In genomic region chr10:84686122-84686497, GRCm38 (mm10) we compare ENCODE assay signal across 9 mouse cellular contexts.
A peak's percentile ranks its signal among the peaks of the same experiment; 100 is the strongest.
DNase-seq lines count a peak whose midpoint lies in the region; ATAC-seq lines count a peak whose summit lies in the region.
"Had no signal": no experiment of that assay in that cellular context is flagged by ENCODE, and none has a peak within 500 bp of the region (broad histone marks: within the 10 kb centered on the region; RNA-seq: fewer than 3 reads in every experiment).

No protein-coding gene starts in this region.

- no peak overlapping the region for H3K4me3 ChIP-seq in forebrain, embryonic 14.5 days (ENCODE audit: low read depth, low read length)
- H3K4me3 ChIP-seq in hindbrain, embryonic 14.5 days (replicated peaks; ENCODE audit: low read length): no peak overlapping the region
- no peak overlapping the region for H3K4me3 ChIP-seq in midbrain, embryonic 14.5 days (replicated peaks; ENCODE audit: low read depth, low read length)
- H3K4me3 ChIP-seq: embryonic facial prominence, embryonic 13.5 days had no signal

- peak; percentile 48 for ATAC-seq in forebrain, embryonic 14.5 days
- ATAC-seq in hindbrain, embryonic 14.5 days (ENCODE audit: low FRiP score): peak; percentile 39; the same call in 1 of the 2 replicates
- peak; percentile 31; the same call in 1 of the 2 replicates for ATAC-seq in midbrain, embryonic 14.5 days (ENCODE audit: low FRiP score, low TSS enrichment)
- ATAC-seq in erythroblast, adult 5-6 weeks (replicated peaks; ENCODE audit: low FRiP score, poor library complexity, severe bottlenecking): no peak

- peak; percentile 38 for DNase-seq in adrenal gland, postnatal 14 days
- DNase-seq in adrenal gland, postnatal 25 days: no peak
- peak; percentile 44 for DNase-seq in forebrain, embryonic 14.5 days (ENCODE audit: low spot score)
- DNase-seq in hindbrain, embryonic 14.5 days (ENCODE audit: low spot score): peak; percentile 46
- DNase-seq in midbrain, embryonic 14.5 days: peak; percentile 62
- no peak for DNase-seq in thymus, postnatal 0 days (ENCODE audit: low spot score)
- DNase-seq in cerebellum, postnatal 10 days: no peak

- H3K27me3 ChIP-seq in forebrain, embryonic 14.5 days (replicated peaks; ENCODE audit: control insufficient read depth, insufficient read depth, low read length): no peaks in the 10 kb centered on the region
- H3K27me3 ChIP-seq in hindbrain, embryonic 14.5 days (ENCODE audit: control insufficient read depth, insufficient read depth, low read length): no peaks in the 10 kb centered on the region
- H3K27me3 ChIP-seq in midbrain, embryonic 14.5 days (ENCODE audit: control insufficient read depth, insufficient read depth, low read length): peaks cover 8% of the 10 kb centered on the region; the same call in 1 of the 2 replicates
- H3K27me3 ChIP-seq: embryonic facial prominence, embryonic 13.5 days had no signal

- WGBS in forebrain, embryonic 14.5 days: 12% methylated on average over 9 of the region's 9 CpGs
- 4% methylated on average over 9 of the region's 9 CpGs for WGBS in hindbrain, embryonic 14.5 days
- WGBS in midbrain, embryonic 14.5 days: 4% methylated on average over 9 of the region's 9 CpGs

- peaks cover 12% of the 10 kb centered on the region; the same call in 1 of the 2 replicates for H3K4me1 ChIP-seq in forebrain, embryonic 14.5 days (ENCODE audit: control insufficient read depth, insufficient read depth, low read length)
- peaks cover 8% of the 10 kb centered on the region for H3K4me1 ChIP-seq in hindbrain, embryonic 14.5 days (replicated peaks; ENCODE audit: control insufficient read depth, insufficient read depth, low read length)
- peaks cover 28% of the 10 kb centered on the region for H3K4me1 ChIP-seq in midbrain, embryonic 14.5 days (ENCODE audit: control insufficient read depth, insufficient read depth, low read length)
- H3K4me1 ChIP-seq: embryonic facial prominence, embryonic 13.5 days had no signal

- H3K27ac ChIP-seq in forebrain, embryonic 14.5 days (ENCODE audit: low read depth, low read length): no peak overlapping the region
- peak overlapping the region; percentile 74 for H3K27ac ChIP-seq in hindbrain, embryonic 14.5 days
- H3K27ac ChIP-seq in midbrain, embryonic 14.5 days (replicated peaks; ENCODE audit: low read depth, low read length): peak overlapping the region; percentile 10; the same call in 1 of the 2 replicates

- no peaks in the 10 kb centered on the region for H3K9me3 ChIP-seq in forebrain, embryonic 14.5 days (replicated peaks; ENCODE audit: control insufficient read depth, low read length)
- H3K9me3 ChIP-seq in hindbrain, embryonic 14.5 days (ENCODE audit: control insufficient read depth, low read length): no peaks in the 10 kb centered on the region
- no peaks in the 10 kb centered on the region for H3K9me3 ChIP-seq in midbrain, embryonic 14.5 days (ENCODE audit: control insufficient read depth, low read length)
- H3K9me3 ChIP-seq: embryonic facial prominence, embryonic 13.5 days had no signal

- no peak overlapping the region for H3K9ac ChIP-seq in forebrain, embryonic 14.5 days (ENCODE audit: low read length)
- H3K9ac ChIP-seq in hindbrain, embryonic 14.5 days: no peak overlapping the region
- no peak overlapping the region for H3K9ac ChIP-seq in midbrain, embryonic 14.5 days (replicated peaks; ENCODE audit: low read length)
- H3K9ac ChIP-seq: embryonic facial prominence, embryonic 13.5 days had no signal

- H3K4me2 ChIP-seq in forebrain, embryonic 14.5 days (ENCODE audit: low read length): no peak overlapping the region
- H3K4me2 ChIP-seq in hindbrain, embryonic 14.5 days (replicated peaks): peak overlapping the region; percentile 22; the same call in 1 of the 2 replicates
- peak overlapping the region; percentile 15; the same call in 1 of the 2 replicates for H3K4me2 ChIP-seq in midbrain, embryonic 14.5 days (ENCODE audit: low read length)
- H3K4me2 ChIP-seq: embryonic facial prominence, embryonic 13.5 days had no signal

- peaks cover 5% of the 10 kb centered on the region; the same call in 1 of the 2 replicates for H3K36me3 ChIP-seq in forebrain, embryonic 14.5 days (ENCODE audit: control insufficient read depth, insufficient read depth, low read length)
- peaks cover 4% of the 10 kb centered on the region; the same call in 1 of the 2 replicates for H3K36me3 ChIP-seq in hindbrain, embryonic 14.5 days (replicated peaks; ENCODE audit: control insufficient read depth, insufficient read depth)
- 0 out of 2 replicates have a peak, but pooled peaks cover 3% of the 10 kb centered on the region for H3K36me3 ChIP-seq in midbrain, embryonic 14.5 days (ENCODE audit: control insufficient read depth, insufficient read depth, low read length)

Comparison
In these comparisons a context has a peak if more than half of its experiments do, and no peak if none do; other contexts are left out.
1. DNase-seq: peak in adrenal gland, postnatal 14 days (single experiment), forebrain, embryonic 14.5 days (single experiment), hindbrain, embryonic 14.5 days (single experiment) and midbrain, embryonic 14.5 days (single experiment); none in adrenal gland, postnatal 25 days (single experiment), thymus, postnatal 0 days (single experiment) and cerebellum, postnatal 10 days (0 of 2).